Mouse (Mus musculus): Measurements from ENCODE around the gene Gpr6.
A peak's percentile ranks its signal among the peaks of the same experiment; 100 is the strongest.

Gpr6 gene

DNA sequence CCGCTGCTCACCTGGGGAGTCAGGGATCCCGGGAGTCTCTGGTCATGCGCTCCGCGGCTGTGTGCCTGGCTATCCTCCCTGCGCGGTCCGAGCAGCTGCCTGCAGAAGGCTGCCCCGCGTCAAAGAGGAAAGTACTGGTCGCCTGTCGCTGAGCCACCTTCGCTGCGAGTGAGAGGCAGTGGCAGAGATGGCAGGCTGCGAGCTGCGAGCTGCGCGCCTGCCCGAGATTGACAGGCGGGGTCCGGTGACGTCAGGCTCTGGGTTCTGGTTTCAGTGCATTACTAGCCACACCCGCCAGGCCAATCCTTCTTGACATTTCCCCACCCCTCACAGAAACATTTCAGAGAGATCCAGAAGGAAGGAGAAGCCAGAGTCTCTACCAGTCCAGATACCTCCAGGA lies at the start of gene Gpr6:
Gpr6 (minus strand) TSS at position 170 of the 400 bp plus-strand sequence.
- peak; percentile 46 to 56 for DNase-seq (ENCODE audit: low spot score in 2 of 2)

DNA sequence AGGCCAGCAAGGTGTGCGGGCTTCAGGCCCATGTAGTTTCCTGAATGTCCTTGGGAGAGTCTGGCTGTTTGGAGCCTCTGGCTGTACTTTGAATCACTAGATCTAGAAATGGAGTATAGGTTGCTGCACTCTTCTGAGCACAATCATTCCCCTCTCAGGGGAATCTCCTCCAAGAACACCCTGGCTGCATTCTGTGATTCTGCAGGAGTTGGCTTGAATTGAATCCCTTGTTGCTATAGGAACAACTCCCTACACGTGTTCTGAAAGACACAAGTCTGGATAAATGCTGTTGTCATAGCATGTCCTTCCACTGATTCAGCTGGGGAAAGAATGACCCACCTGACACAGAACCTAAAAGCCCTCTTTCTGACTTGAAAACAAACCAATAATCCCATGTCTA lies 28.0 kb upstream of the Gpr6 start:
- DNase-seq (ENCODE audit: low spot score in 2 of 2): no peak

DNA sequence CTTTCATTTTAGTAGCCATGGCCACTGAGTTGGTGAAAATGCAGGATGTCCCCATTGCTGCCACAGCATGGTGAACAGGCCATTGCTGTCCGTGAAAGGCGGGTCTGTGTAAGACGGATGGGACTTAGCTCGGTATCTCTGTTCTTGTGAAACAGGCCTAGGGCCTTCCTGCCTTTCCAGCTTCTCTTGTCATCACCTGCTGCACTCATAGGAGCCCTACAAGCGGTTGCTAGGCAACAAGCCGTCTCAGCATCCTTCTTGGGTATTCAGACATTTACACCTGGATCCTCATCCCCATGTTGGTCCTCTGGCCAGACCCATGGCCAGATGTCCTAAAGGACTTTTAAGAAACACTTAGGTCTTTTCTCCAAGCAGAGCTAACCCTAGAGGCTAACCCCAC lies 26.1 kb upstream of the Gpr6 start:
- DNase-seq (ENCODE audit: low spot score in 2 of 2): no peak

DNA sequence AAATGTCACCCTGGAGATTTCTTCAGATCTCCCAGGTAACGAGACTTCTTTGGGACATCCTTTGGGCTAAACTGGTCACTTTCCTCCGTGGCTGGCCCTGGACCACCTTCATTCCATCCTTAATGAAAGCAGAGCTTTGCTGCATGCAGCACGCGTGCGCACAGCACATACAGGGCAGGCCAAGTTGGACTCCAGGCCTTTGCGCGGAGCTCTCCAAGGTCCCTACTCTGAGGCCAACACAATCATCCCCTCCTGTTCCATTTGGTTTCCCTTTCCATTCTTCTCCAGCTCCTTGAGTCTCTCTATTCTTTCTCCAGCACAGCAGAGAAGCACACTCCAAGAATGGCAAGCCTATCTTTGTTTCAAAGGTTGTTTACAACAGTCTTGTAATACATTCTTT lies 16.8 kb upstream of the Gpr6 start:
- DNase-seq (ENCODE audit: low spot score in 2 of 2): no peak

DNA sequence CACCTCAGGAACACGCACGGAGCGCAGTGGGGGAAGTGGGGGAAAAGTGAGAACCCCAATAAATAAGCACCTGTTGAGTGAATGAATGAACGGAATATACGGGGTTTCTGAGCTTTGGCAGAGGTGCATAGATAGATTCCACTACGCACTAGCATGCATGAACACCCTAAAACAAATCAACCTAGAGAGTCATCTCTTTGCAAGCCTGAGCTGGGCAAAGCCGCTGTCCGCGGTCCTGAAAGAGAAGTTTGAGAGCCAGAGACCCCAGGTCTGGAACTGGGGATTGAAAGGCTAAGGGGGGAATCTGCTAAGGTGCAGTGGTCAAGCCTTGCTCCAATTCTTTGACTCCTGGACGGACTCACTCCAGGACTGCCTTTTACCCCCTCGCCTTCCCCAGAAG lies 389 bp downstream of the Gpr6 start:
- DNase-seq (ENCODE audit: low spot score in 2 of 2): no peak

DNA sequence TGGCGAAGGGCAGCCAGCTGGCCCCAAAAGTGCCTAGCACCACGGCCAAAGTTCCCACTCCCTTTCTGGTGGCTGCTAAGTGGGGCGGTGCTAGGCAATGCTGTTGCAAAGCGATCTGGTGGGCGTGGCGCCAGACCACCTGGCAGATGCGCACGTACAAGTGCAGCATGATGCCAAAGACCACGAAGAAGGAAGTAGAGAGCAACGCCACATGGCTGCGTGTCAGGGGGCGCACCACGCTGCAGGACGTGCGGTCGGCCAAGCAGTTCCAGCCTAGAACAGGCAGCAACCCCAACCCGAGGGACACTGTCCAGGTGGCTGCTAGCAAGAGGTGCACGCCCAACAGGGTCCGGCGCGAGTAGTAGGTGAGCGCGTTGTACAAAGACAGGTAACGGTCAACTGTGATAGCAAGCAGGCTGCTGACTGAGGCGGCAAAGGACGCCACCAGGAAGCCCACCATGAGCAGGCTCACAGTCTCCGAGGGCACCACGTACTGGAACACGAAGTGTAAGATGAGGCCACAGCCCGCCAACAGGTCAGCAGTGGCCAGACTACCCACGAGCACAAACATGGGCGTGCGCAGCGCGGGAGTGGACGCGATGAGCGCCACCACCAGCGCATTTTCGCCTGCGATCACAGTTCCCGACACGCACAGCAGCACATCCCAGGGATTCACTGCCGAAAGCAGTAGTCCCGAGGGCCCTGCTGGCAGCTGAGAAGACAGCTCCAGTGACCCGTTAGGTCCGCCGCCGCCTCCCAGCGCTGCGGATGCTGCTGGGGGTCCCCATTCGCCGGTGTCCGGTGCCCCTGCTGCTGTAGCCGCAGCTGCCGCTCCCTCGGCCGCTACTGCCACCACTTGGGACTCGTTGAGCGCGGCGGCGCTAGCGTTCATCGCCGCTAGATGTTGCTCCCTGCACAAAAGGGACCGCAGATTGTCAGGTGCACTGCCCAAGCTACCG lies 1.1 kb downstream of the Gpr6 start:
- peak; percentile 36 to 50 for DNase-seq (ENCODE audit: low spot score in 2 of 2)

DNA sequence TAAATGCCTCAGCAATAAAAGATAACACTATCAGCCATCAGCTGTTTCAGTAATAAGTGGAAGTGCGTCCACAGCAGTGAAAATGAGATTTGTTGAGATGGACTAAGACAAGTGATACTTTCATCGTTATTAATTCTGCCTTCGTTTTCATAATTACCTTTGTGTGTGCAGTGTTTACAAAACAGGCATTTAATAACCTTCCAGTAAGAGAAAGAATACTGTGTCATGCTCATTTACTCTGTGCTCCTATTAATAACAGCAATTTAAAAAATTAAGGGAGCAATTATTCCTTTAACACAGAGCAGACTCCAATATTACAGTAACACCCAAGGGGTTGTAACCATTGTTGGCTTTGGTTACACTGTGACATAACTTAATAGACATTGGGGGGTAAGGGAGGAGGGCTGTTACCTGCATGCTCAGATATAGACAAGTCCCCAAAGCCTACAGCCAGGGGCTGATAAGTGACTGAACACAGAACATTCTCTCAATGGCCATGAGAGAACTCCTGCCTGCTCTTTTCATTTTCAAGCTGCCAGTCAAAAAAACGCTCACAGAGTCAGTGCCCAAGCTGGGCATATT lies 11.7 kb downstream of the Gpr6 start:
- no peak for DNase-seq (ENCODE audit: low spot score in 2 of 2)

DNA sequence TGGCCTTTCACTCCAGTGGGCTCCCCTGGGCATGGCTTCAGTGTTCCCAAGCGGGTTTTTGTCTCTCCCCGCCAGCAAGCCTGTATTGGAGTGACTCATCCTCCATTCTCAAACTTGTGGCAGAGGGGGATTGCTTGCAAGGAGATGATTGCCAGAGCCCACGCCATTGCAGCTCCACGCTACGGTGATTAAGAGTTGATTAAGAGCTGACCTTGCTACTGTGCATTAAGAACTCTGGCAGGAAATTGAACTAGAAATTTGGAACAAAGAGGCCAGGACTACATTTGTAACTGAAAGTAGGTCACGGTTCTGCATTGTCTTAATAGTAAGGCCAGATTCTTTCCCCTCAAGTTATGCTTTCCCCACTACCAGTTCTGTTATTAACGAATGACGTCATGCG lies 16.5 kb downstream of the Gpr6 start:
- no peak for DNase-seq (ENCODE audit: low spot score in 2 of 2)

DNA sequence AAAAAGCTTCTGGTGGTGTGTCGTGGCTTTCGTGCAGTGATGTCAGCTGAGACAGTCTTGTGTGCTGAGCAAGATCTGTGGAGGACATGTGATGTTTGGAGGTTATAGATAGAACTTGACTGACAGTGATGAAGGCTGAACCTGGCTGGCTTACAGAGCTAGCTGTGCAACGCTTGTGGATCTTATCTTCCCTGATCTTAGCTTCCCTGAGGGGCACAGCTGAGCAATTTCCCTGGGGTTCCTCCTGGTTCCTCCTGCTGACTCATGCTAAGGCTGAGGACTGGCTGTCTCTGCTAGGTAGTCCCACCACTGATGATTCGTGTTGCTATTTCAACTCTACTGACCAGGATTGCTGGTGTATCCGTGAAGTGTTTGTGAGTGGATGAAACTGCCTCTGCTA lies 18.1 kb downstream of the Gpr6 start:
- DNase-seq (ENCODE audit: low spot score in 2 of 2): no peak

DNA sequence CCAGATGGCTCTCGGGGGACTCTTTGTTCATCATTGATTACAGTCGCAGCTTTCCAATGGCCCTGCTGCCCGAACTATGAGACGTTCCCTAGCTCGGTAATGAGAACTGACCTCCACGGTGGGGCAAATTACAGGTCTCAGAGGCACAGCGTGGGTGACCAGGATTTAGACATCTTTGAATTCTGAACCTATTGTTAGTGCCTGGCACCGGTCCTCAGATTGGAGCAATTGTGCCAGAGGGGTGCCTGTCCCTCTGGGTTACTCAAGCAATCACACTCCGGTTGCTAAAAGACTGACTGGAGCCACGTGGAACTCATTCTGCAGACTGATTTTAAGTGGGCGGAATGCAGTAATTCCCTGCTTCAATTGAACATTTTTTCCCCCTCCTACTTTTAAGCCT lies 29.8 kb downstream of the Gpr6 start:
- DNase-seq (ENCODE audit: low spot score in 2 of 2): no peak

DNA sequence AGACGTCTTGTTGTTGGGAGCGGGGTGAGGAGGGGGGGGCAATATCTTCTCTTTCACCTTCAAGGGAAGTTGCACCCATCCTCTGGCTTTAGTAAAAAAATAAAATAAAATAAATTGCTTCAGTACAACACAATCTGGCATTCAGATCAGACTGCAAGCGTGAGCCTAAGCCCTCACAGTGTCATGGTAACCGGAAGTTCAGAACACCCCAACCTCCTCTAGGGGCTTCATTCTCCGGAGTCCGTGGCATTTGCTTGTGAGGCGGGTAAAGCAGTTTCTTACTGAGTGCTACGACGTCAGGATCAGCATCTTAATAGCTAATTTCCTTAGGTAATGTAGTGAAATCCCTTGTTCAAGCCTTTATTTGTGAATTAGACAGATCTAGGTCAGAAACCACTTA lies 30.6 kb downstream of the Gpr6 start:
- DNase-seq (ENCODE audit: low spot score in 2 of 2): no peak

DNA sequence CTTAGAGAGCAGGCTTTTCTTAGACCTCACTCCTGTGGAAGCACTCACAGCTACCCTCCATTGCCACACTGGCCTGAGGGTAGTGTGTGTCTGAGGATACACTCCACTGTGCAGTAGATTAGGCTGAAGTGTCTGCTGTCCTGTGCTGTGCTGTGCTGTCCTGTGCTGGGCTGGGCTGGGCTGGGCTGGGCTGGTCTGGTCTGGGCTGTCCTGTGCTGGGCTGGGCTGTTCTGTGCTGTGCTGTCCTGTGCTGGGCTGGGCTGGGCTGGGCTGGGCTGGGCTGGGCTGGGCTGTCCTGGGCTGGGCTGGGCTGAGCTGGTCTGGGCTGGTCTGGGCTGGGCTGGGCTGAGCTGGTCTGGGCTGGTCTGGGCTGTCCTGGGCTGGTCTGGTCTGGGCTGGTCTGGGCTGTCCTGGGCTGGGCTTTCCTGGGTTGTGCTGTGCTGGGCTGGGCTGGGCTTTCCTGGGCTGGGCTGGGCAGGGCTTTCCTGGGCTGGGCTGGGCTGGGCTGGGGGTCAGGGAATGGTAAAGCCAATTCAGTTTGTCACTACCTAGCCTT lies 31.5 kb downstream of the Gpr6 start:
- DNase-seq (ENCODE audit: low spot score in 2 of 2): no peak

DNA sequence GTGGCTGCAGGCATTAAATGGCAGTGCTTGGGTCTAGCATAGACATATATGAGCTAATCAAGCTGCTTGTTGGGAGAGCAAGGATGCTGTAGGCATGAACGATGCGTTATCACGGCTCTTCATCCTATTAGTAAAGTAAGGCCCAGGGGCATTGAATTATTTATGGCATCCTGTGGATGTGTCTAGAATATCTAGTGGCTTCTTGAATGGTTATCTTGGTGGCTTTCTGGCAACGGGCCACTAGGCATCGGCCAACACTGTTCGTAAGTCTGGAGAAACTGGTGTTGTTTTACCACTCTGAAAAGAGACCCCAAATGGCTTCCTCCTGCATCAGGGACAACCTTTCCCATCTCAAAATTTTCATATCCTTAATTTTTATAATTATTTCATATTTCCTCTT lies 33.6 kb downstream of the Gpr6 start:
- no peak for DNase-seq (ENCODE audit: low spot score in 2 of 2)

DNA sequence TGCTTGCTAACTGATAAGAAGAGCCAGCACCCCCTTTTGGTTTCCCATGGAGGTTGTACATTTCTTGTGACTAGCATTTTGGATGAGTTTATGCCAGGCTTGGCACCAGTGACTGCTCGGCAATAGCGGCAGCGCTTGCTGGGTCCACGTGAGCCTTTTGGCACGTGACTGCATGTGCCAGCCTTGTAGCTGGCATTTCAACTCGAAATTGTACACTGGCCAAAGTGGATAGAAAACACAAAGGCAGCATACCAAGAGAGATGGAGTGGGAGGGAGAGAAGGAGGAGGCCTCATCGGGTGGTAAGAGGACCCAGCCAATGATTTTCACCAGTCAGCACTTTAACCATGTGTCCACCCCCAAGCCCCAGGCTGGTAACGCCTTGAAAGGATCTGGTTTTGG lies 34.4 kb downstream of the Gpr6 start:
- peak; percentile 55 to 56 for DNase-seq (ENCODE audit: low spot score in 2 of 2)

DNA sequence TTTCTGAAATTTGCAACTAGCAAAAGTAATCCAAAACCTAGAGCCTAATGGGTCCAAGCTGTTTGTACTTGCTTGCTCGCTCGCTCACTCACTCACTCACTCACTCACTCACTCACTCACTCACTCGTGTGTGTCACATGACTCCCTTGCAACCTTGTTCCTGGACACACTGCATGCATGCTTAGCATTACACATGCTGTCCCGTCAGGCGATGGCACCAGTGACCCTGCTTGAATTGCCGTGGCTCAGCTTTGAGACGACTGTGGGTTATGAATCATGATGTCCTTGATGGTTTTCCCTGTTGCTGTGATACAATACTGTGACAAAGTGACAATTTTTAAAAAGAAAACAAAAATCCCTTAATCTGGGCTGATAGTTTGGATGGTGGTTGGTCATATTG lies 39.3 kb downstream of the Gpr6 start:
- no peak for DNase-seq (ENCODE audit: low spot score in 2 of 2)

DNA sequence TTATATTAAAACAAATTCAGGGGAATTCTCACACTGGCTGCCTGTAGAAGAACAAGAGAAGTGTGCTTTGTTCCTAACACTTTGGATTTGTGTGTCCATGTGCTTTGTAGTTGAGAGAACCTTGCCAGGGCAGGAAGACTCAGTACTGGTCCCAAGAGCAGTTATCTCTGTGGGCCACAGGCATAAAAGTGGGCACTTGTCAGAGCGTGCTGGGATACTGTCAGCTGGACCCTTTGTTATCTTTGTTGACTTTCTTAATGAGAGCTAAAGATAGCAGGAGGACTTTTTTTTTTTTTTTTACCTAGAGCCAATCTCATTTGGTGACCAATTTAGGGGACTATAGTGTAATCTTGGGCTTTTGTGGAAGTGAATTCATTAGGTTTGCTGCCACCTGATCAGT lies 47.2 kb downstream of the Gpr6 start:
- DNase-seq (ENCODE audit: low spot score in 2 of 2): no peak

DNA sequence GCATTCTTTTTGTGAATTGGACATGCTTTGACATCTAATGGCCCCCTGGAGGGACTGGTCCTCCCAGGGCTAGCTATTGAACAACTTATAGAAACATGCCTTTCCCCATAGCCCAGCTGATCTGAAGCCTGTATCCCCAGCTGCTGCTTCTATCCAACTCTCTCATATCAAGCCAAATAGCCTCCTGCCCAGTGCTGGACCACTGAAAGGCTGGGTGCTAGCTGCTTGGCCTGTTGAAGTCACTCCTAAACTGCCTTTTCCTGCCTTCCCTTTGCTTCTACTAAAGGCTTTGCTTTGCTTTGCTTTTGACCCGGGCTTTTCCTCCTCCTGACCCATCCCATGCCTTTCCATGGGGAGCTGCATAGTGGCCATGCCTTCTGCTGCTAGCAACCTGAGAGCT lies 47.7 kb downstream of the Gpr6 start:
- no peak for DNase-seq (ENCODE audit: low spot score in 2 of 2)

DNA sequence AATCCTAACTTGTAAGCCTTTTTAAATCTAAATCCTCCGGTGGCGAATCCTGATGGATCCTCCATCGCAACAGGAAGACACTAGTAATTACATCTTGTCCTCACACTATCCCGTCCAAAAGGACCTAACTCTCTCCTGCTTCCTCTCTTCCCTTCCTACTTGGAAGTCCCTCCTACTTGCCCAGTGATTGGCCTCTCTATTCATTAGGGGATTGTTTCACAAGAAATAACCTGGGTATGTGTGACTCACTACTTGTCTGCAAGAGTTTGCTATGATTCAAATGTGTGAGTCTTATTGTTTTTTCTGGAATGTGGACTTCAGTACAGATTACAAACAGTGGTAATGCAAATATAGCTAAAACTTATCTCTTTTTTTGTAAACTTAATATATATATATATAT lies 49.9 kb downstream of the Gpr6 start:
- DNase-seq (ENCODE audit: low spot score in 2 of 2): no peak
